Mouse (Mus musculus) limb, embryonic 11.5 days (tissue): Measurements from ENCODE around the gene Uba2. TPM values are rescaled to one million over a fixed set of nuclear protein-coding genes. Genes with fewer than 3 reads are reported as not detected.

Experiments used
- ATAC-seq: fragments of 200-750 bp; cut with Nextera tagmentation; 2 replicates; pipeline ENCODE4 v1.8.0; 2017; ENCODE audit warnings: low read depth; ENCODE audit not compliant: insufficient number of reproducible peaks, low FRiP score, low TSS enrichment
- DNase-seq: peaks from one replicate; pipeline ENCODE4 v3.0.0-alpha.2; 2015; ENCODE audit warnings: low spot score
- H3K27ac ChIP-seq: fragments of 300-500 bp; sonication (generic); replicated peaks from 2 replicates; pipeline ENCODE4 v1.5.1; 2014; ENCODE audit warnings: low read depth, mild to moderate bottlenecking, low read length
- H3K27me3 ChIP-seq: fragments of 300-500 bp; sonication (generic); 2 replicates; pipeline ENCODE4 v1.6.1; 2014; ENCODE audit warnings: mild to moderate bottlenecking, low read length, mixed read lengths; ENCODE audit not compliant: control insufficient read depth, insufficient read depth
- H3K36me3 ChIP-seq: fragments of 300-500 bp; sonication (generic); 2 replicates; pipeline ENCODE4 v1.6.1; 2014; ENCODE audit warnings: mild to moderate bottlenecking, low read length, moderate library complexity, mixed read lengths; ENCODE audit not compliant: control insufficient read depth, insufficient read depth
- H3K4me1 ChIP-seq: fragments of 300-500 bp; sonication (generic); 2 replicates; pipeline ENCODE4 v1.6.1; 2014; ENCODE audit warnings: low read length, mixed read lengths; ENCODE audit not compliant: control insufficient read depth, insufficient read depth
- H3K4me2 ChIP-seq: fragments of 300-500 bp; sonication (generic); 2 replicates; pipeline ENCODE4 v1.6.1; 2014; ENCODE audit warnings: low read depth, mild to moderate bottlenecking, moderate library complexity; ENCODE audit not compliant: severe bottlenecking
- H3K4me3 ChIP-seq: fragments of 300-500 bp; sonication (generic); 2 replicates; pipeline ENCODE4 v1.5.1; 2014; ENCODE audit warnings: low read depth, low read length
- H3K9ac ChIP-seq: fragments of 300-500 bp; sonication (generic); 2 replicates; pipeline ENCODE4 v1.6.1; 2014; ENCODE audit warnings: mild to moderate bottlenecking, low read length
- H3K9me3 ChIP-seq: fragments of 300-500 bp; sonication (generic); 2 replicates; pipeline ENCODE4 v1.6.1; 2016; ENCODE audit warnings: low read length; ENCODE audit not compliant: control insufficient read depth
- WGBS: fragments of 180-500 bp; shearing (Covaris S2); extraction: QIAGEN DNeasy Blood & Tissue Kit; methylation state at CpG from one replicate; pipeline ENCODE4 v1.1.7; 2014; 5-methylcytosine and 5-hydroxymethylcytosine counted together
- polyA plus RNA-seq: library from polyadenylated mRNA; unstranded; fragments of >200 nt; fragmentation: Nextera tagmentation; extraction: Ambion mirVana; gene quantifications from 2 replicates; pipeline ENCODE4 v1.2.1, GENCODE M21; 2014

The Uba2 gene
- polyA plus RNA-seq, 1 experiment from 2014 or later, result 284 TPM

GRCm38 (mm10) chr7:34157994-34158393 is 11.4 kb downstream of the Uba2 start:
- Histone ChIP-seq H3K9ac (no peak overlapping the region), H3K27me3 (no peaks in the 10 kb centered on the region), H3K9me3 (no peaks in the 10 kb centered on the region), H3K4me3 (no peak overlapping the region), H3K27ac (no peak overlapping the region), H3K4me2 (no peak overlapping the region), H3K36me3 (peaks cover 59% of the 10 kb centered on the region), H3K4me1 (no peaks in the 10 kb centered on the region)
- ATAC-seq (no peak), DNase-seq (no peak)
- WGBS, result 95% methylated on average over 3 of the region's 3 CpGs

- Histone ChIP-seq H3K4me1 (no peaks in the 10 kb centered on the region), H3K4me2 (no peak overlapping the region), H3K9me3 (no peaks in the 10 kb centered on the region), H3K4me3 (no peak overlapping the region), H3K9ac (no peak overlapping the region), H3K27ac (no peak overlapping the region), H3K27me3 (no peaks in the 10 kb centered on the region), H3K36me3 (peaks cover 67% of the 10 kb centered on the region)
- no peak for DNase-seq
- no peak for ATAC-seq
- 94% methylated on average over 4 of the region's 4 CpGs for WGBS
Observed at GRCm38 (mm10) chr7:34147193-34147592, 22.2 kb downstream of the Uba2 start.

GRCm38 (mm10) chr7:34141123-34141522 is 28.3 kb downstream of the Uba2 start:
- Histone ChIP-seq H3K9ac (no peak overlapping the region), H3K9me3 (no peaks in the 10 kb centered on the region), H3K4me1 (no peaks in the 10 kb centered on the region), H3K4me3 (no peak overlapping the region), H3K27me3 (no peaks in the 10 kb centered on the region), H3K4me2 (no peak overlapping the region), H3K36me3 (peaks cover 43% of the 10 kb centered on the region), H3K27ac (no peak overlapping the region)
- no peak for ATAC-seq
- WGBS, result 96% methylated on average over 13 of the region's 13 CpGs
- DNase-seq, result no peak

GRCm38 (mm10) chr7:34139493-34139892 is 29.9 kb downstream of the Uba2 start:
- peak; percentile 45 for ATAC-seq

GRCm38 (mm10) chr7:34134336-34134735 is 35.1 kb downstream of the Uba2 start:
- DNase-seq, result peak; percentile 67
- 0 out of 2 replicates have a peak, but pooled peaks have one; percentile 9 for ATAC-seq
- H3K9me3 ChIP-seq, result no peaks in the 10 kb centered on the region
- no peaks in the 10 kb centered on the region for H3K27me3 ChIP-seq
- H3K9ac ChIP-seq, result no peak overlapping the region
- no peak overlapping the region for H3K27ac ChIP-seq
- no peak overlapping the region for H3K4me3 ChIP-seq
- H3K36me3 ChIP-seq, result no peaks in the 10 kb centered on the region
- H3K4me2 ChIP-seq, result no peak overlapping the region; the same call in 1 of the 2 replicates
- WGBS, result 57% methylated on average over 2 of the region's 2 CpGs
- H3K4me1 ChIP-seq, result peaks cover 8% of the 10 kb centered on the region; the same call in 1 of the 2 replicates

More at GRCm38 (mm10) chr7:34139493-34139892, 29.9 kb downstream of the Uba2 start:
- WGBS, result 92% methylated on average over 6 of the region's 6 CpGs
- Histone ChIP-seq H3K4me2 (no peak overlapping the region), H3K4me1 (no peaks in the 10 kb centered on the region), H3K9ac (no peak overlapping the region), H3K9me3 (no peaks in the 10 kb centered on the region), H3K4me3 (no peak overlapping the region), H3K36me3 (peaks cover 34% of the 10 kb centered on the region), H3K27me3 (no peaks in the 10 kb centered on the region), H3K27ac (no peak overlapping the region)
- DNase-seq, result no peak

GRCm38 (mm10) chr7:34133117-34133762 is 36.2 kb downstream of the Uba2 start, which contains the start of gene Wtip:
Gene Wtip (minus strand): TSS chr7:34133268.
- peak; percentile 91 for ATAC-seq
- 2% methylated on average over 29 of the region's 65 CpGs for WGBS
- peak; percentile 90 for DNase-seq

GRCm38 (mm10) chr7:34132355-34133079 is 36.9 kb downstream of the Uba2 start:
- Histone ChIP-seq H3K9me3 (no peaks in the 10 kb centered on the region), H3K9ac (peak overlapping the region; percentile 88), H3K27ac (peak overlapping the region; percentile 84), H3K27me3 (no peaks in the 10 kb centered on the region), H3K4me2 (peak overlapping the region; percentile 54), H3K36me3 (no peaks in the 10 kb centered on the region; the same call in 1 of the 2 replicates), H3K4me1 (peaks cover 8% of the 10 kb centered on the region; the same call in 1 of the 2 replicates), H3K4me3 (peak overlapping the region; percentile 65)
- under 1% methylated on average over 83 of the region's 116 CpGs for WGBS
- peak; percentile 77 for DNase-seq
- ATAC-seq, result peak; percentile 52

More at GRCm38 (mm10) chr7:34133117-34133762, 36.2 kb downstream of the Uba2 start, which contains the start of gene Wtip:
- H3K9me3 ChIP-seq, result no peaks in the 10 kb centered on the region
- no peaks in the 10 kb centered on the region for H3K27me3 ChIP-seq
- no peaks in the 10 kb centered on the region for H3K36me3 ChIP-seq
- H3K4me3 ChIP-seq, result peak within 1 kb of the TSS; percentile 65
- peak within 1 kb of the TSS; percentile 88 for H3K9ac ChIP-seq
- H3K27ac ChIP-seq, result peak within 1 kb of the TSS; percentile 84
- H3K4me2 ChIP-seq, result peak within 1 kb of the TSS; percentile 54
- H3K4me1 ChIP-seq, result peaks cover 8% of the 10 kb centered on the region; the same call in 1 of the 2 replicates

GRCm38 (mm10) chr7:34131959-34132354 is 37.4 kb downstream of the Uba2 start:
- Histone ChIP-seq H3K9ac (peak overlapping the region; percentile 88), H3K4me2 (peak overlapping the region; percentile 54), H3K4me3 (peak overlapping the region; percentile 65), H3K36me3 (no peaks in the 10 kb centered on the region; the same call in 1 of the 2 replicates), H3K27me3 (no peaks in the 10 kb centered on the region), H3K27ac (no peak overlapping the region), H3K4me1 (peaks cover 8% of the 10 kb centered on the region; the same call in 1 of the 2 replicates), H3K9me3 (no peaks in the 10 kb centered on the region)
- ATAC-seq, result no peak
- peak; percentile 38 for DNase-seq
- WGBS, result 6% methylated on average over 3 of the region's 3 CpGs
